Mouse (Mus musculus) midbrain, embryonic 12.5 days (tissue): ENCODE results near the gene Letm1. TPM values are rescaled to one million over a fixed set of nuclear protein-coding genes. Genes with fewer than 3 reads are reported as not detected.

Experiments used
- ATAC-seq: fragments of 200-750 bp; cut with Nextera tagmentation; 2 replicates; pipeline ENCODE4 v1.8.0; 2017; ENCODE audit warnings: low read depth, moderate TSS enrichment, moderate library complexity; ENCODE audit not compliant: low FRiP score
- H3K27ac ChIP-seq: fragments of 300-500 bp; sonication (generic); replicated peaks from 2 replicates; pipeline ENCODE4 v1.5.1; 2016; ENCODE audit warnings: mild to moderate bottlenecking
- H3K27me3 ChIP-seq: fragments of 300-500 bp; sonication (generic); 2 replicates; pipeline ENCODE4 v1.6.1; 2016; ENCODE audit warnings: mild to moderate bottlenecking
- H3K36me3 ChIP-seq: fragments of 300-500 bp; sonication (generic); 2 replicates; pipeline ENCODE4 v1.6.1; 2016
- H3K4me1 ChIP-seq: fragments of 300-500 bp; sonication (generic); 2 replicates; pipeline ENCODE4 v1.6.1; 2016
- H3K4me2 ChIP-seq: fragments of 300-500 bp; sonication (generic); replicated peaks from 2 replicates; pipeline ENCODE4 v1.6.1; 2016; ENCODE audit warnings: mild to moderate bottlenecking, moderate library complexity
- H3K4me3 ChIP-seq: fragments of 300-500 bp; sonication (generic); 2 replicates; pipeline ENCODE4 v1.5.1; 2016; ENCODE audit warnings: mild to moderate bottlenecking
- H3K9ac ChIP-seq: fragments of 300-500 bp; sonication (generic); replicated peaks from 2 replicates; pipeline ENCODE4 v1.6.1; 2016; ENCODE audit warnings: mild to moderate bottlenecking, moderate library complexity
- H3K9me3 ChIP-seq: fragments of 300-500 bp; sonication (generic); 2 replicates; pipeline ENCODE4 v1.6.1; 2016; ENCODE audit warnings: mild to moderate bottlenecking
- WGBS: fragments of 180-500 bp; shearing (Covaris S2); methylation state at CpG from one replicate; pipeline ENCODE4 v1.1.7; 2016; 5-methylcytosine and 5-hydroxymethylcytosine counted together
- polyA plus RNA-seq: library from polyadenylated mRNA; unstranded; fragments of >200 nt; fragmentation: Nextera tagmentation; extraction: Ambion mirVana; gene quantifications from 2 replicates; pipeline ENCODE4 v1.2.1, GENCODE M21; 2016

The Letm1 gene
- polyA plus RNA-seq, 1 experiment from 2014 or later: 54.2 TPM

DNA sequence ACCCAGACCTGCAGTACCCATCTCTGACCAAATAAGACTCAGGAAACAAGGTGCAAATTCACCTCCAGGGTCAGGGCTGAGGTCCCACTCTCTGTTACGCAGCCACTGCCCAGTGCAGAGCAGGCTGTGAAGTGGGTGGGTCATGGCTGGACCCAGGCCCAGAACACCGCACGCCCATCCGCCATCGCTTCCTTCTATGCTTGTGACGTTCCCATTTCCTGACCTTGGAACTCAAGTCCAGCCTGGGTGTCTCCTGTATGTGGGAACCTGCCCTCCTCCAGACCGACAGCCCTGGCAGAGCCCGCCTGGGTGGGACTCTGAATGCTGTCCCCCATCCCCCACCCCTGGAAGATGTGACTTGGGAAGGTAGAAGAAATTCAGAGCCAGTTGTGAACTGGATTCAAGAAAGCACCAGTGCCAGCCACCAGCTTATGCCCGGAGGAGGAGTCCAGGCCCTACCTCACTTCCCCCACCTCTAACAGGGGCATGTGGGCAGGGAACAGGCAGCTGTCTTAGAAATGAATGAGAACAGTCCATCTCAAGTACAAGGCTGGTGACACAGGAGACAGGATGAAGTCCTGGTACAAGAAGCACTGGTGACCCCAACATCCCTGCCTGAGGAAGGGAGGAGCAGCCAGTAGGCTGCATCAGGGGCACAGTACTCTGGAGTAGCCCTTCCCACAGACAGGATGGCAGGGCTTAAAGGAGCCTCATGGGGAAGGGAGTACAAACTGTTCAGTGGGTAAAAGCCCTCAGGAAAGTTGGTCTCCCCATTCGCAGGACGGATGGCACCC lies 92.6 kb downstream of the Letm1 start:
- Histone ChIP-seq H3K36me3 (no peaks in the 10 kb centered on the region), H3K9me3 (no peaks in the 10 kb centered on the region), H3K27me3 (peaks cover 91% of the 10 kb centered on the region), H3K27ac (peak overlapping the region; percentile 68), H3K4me3 (no peak overlapping the region), H3K4me1 (peaks cover 75% of the 10 kb centered on the region), H3K4me2 (peak overlapping the region; percentile 43), H3K9ac (peak overlapping the region; percentile 26; the same call in 1 of the 2 replicates)
- WGBS: 73% methylated on average over 11 of the region's 11 CpGs
- ATAC-seq: peak; percentile 11; the same call in 1 of the 2 replicates

Other genes with a start within 250 kb of the Letm1 start
- gene Fam53a, start 153.2 kb downstream of the Letm1 start, polyA plus RNA-seq: 47.7 and 49.2 TPM in 2 replicates
- 0.93 and 1.0 TPM in 2 replicates for gene Gm9903, start 152.9 kb downstream of the Letm1 start, polyA plus RNA-seq
- 231 TPM in 2 replicates for gene Slbp, start 130.2 kb downstream of the Letm1 start, polyA plus RNA-seq
- 203 and 205 TPM in 2 replicates for gene Tacc3, start 124.7 kb downstream of the Letm1 start, polyA plus RNA-seq
- gene Tmem129, start 124.4 kb downstream of the Letm1 start, polyA plus RNA-seq: 31.8 and 37.5 TPM in 2 replicates
- gene Fgfr3, start 61.1 kb downstream of the Letm1 start, polyA plus RNA-seq: 66.2 and 88.3 TPM in 2 replicates
- gene Nsd2, start 37.9 kb upstream of the Letm1 start, polyA plus RNA-seq: 115 and 128 TPM in 2 replicates
- 62.7 and 63.3 TPM in 2 replicates for gene Nelfa, start 153.6 kb upstream of the Letm1 start, polyA plus RNA-seq
- 396 and 400 TPM in 2 replicates for gene Gm1673, start 200.6 kb upstream of the Letm1 start, polyA plus RNA-seq
- gene Nat8l, start 213.2 kb upstream of the Letm1 start, polyA plus RNA-seq: 2.7 and 3.0 TPM in 2 replicates